Mouse (Mus musculus): ENCODE results near the gene Scn8a. TPM values are rescaled to one million over a fixed set of nuclear protein-coding genes. Genes with fewer than 3 reads are reported as not detected.
A peak's percentile ranks its signal among the peaks of the same experiment; 100 is the strongest.

Scn8a gene
- polyA plus RNA-seq, 1 experiment from 2014 or later = 0.63 TPM

DNA sequence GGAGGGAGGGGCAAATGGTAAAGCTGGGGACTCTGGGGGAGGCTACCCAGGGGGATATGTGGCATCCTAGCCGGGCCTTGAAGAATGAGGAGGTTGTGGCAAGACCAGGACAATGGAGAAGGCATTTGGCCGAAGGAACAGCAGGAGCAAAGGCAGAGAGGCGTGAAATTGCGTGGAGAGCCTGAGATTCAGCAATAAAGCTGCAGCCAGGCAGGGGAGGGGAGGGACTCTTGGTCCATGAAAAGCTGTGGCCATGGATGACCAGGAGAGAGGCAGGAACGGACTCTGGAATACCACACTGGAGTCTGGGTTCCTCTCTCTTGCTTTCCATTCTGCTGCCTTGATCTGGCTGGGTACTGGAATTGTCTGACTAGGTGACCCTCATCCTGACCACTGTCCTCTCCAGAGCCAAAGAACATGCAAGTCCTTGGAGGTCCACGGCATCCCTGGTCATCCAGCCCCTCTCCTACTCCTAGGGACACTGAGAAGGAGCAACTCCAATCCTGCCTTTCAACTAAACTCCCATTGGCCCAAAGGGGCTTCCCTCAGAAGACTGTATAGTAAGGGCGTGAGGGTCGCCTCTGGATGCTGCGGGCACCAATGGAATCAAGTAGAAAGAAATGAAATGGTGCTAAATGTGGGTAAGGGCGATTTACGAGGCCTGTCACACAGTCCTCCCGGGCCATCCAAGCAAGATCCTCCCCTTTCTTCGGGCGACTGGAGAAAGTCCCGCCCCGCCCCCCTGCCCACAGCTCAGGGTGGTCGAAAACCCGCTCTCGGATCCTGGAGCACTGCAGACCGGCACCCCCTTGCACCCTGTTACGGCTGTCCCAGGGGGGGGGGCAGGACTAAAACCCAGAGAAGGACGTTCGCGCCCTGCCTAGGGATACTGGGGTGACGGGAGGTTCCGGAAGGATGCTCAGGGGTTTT is 206.7 kb downstream of the Scn8a start:
- Histone ChIP-seq H3K27ac (ENCODE audit: low read depth) (no peak overlapping the region), H3K36me3 (replicated peaks; ENCODE audit: insufficient read depth, low read length) (no peaks in the 10 kb centered on the region), H3K9ac (replicated peaks) (no peak overlapping the region), H3K9me3 (ENCODE audit: low read length) (no peaks in the 10 kb centered on the region), H3K4me2 (ENCODE audit: low read depth, low read length) (peak overlapping the region; percentile 71), H3K4me3 (ENCODE audit: low read depth, low read length) (no peak overlapping the region), H3K4me1 (ENCODE audit: insufficient read depth) (0 out of 2 replicates have a peak, but pooled peaks cover 3% of the 10 kb centered on the region), H3K27me3 (ENCODE audit: insufficient read depth, low read length) (peaks cover 14% of the 10 kb centered on the region)
- no peak for TF ChIP-seq CTCF (IDR thresholded peaks at IDR 0.05; ENCODE audit: low read depth)
- TF ChIP-seq EP300 (IDR thresholded peaks at IDR 0.05; ENCODE audit: low read depth) = no peak
- ATAC-seq (no peak), DNase-seq (no peak)
- 23% methylated on average over 24 of the region's 26 CpGs for WGBS (ENCODE audit: insufficient replicate concordance)

DNA sequence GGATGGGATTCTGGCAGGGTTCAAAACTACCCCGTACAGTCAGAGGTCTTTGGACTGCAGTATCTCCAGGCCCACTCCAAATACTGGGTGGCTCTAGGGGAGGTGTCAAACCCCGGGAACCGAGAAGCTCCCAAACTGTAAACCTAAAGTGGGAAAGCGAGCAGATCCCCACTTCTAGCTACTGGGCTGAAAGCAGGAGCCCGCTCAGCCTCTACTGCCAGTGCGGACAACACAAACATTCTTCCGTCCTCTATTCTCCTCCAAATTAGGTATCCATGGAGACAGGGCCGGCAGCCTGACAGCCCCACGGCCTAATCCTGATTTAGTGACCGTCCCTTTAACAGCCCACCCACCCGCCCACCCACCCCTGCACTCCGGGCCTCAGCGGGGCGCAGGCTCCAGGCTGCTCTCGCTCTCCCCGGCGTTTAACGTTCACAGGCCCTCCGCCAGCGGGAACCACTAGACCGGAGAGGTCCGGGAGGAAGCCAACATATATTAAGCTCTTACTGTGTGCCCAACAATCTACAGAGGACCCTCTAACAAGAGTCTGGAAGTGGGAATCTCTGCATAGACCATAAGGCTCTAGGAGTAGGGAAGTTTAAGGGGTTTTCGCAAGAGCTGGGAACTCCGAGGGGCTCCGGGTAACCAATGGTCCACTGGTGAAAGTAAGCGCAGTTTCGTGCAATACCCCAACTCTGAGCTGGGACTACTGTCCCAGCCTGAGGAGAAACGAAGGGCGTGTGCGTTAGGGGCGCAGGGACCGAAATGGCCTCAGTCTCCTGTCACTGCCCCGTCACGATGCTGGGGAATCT is 207.5 kb downstream of the Scn8a start:
- no peaks in the 10 kb centered on the region for H3K36me3 ChIP-seq (replicated peaks; ENCODE audit: insufficient read depth, low read length)
- 0 out of 2 replicates have a peak, but pooled peaks cover 3% of the 10 kb centered on the region for H3K4me1 ChIP-seq (ENCODE audit: insufficient read depth)
- ATAC-seq (no peak), DNase-seq (no peak)
- WGBS (ENCODE audit: insufficient replicate concordance) = 5% methylated on average over 34 of the region's 34 CpGs
- H3K4me2 ChIP-seq (ENCODE audit: low read depth, low read length) = peak overlapping the region; percentile 71
- H3K4me3 ChIP-seq (ENCODE audit: low read depth, low read length) = peak overlapping the region; percentile 61
- peak overlapping the region; percentile 70 for H3K9ac ChIP-seq (replicated peaks)
- H3K9me3 ChIP-seq (ENCODE audit: low read length) = no peaks in the 10 kb centered on the region
- H3K27ac ChIP-seq (ENCODE audit: low read depth) = 0 out of 2 replicates have a peak overlapping the region, but pooled peaks have one; percentile 88
- peaks cover 14% of the 10 kb centered on the region for H3K27me3 ChIP-seq (ENCODE audit: insufficient read depth, low read length)
- TF ChIP-seq CTCF (IDR thresholded peaks at IDR 0.05; ENCODE audit: low read depth) = no peak

DNA sequence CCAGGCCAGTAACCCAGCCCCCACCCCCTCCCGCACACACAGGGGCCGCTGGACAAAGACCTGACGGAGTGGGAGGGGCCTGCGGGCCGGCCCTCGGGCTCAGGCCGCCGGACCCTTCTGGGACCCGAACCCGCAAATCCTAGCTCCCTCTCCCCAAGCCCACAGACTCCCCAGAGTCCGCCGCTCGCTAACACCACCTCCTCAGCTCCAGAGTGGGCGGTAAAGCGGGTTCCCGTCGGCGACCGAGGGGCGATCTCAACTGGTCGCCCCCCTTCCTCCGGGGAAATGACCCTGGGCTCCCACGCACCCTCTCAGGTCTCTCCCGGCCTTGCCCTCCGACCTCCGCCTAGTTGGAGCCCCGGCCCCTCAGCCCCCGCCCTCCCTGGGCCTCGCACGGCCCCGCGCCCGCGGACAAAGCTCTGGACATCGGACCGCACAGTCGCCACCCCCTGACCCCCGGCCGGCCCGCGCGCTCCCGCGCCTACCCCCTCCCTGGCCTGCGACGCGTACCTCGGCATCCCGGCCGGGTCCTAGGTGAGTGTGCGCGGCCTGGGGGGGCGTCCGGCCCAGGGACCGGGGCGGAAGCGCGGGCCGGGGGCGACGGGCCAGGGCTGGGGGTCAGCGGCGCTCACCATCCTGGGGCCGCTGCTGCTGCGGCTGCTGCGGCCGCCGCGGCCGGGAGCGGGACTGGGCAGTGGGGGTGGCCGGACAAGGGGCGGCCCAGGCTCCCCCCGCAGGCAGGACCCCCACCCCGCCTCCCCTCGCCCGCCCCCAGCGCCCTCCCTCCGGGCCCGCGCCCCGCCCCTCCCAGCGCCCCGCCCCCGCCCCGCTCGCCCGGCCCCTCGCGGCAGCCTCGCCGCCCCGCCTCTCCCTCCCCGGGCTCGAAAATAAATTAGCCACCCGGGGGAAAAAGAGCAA is 208.4 kb downstream of the Scn8a start, which contains the start of gene Fignl2:
Gene Fignl2, minus strand, starts transcription at position 755 of the 918 bp plus-strand sequence.
- Histone ChIP-seq H3K4me1 (ENCODE audit: insufficient read depth) (no peaks in the 10 kb centered on the region), H3K4me2 (ENCODE audit: low read depth, low read length) (peak within 1 kb of the TSS; percentile 71), H3K9ac (replicated peaks) (peak within 1 kb of the TSS; percentile 70), H3K9me3 (ENCODE audit: low read length) (no peaks in the 10 kb centered on the region), H3K27ac (ENCODE audit: low read depth) (peak within 1 kb of the TSS; percentile 88), H3K36me3 (replicated peaks; ENCODE audit: insufficient read depth, low read length) (no peaks in the 10 kb centered on the region), H3K27me3 (ENCODE audit: insufficient read depth, low read length) (peaks cover 14% of the 10 kb centered on the region), H3K4me3 (ENCODE audit: low read depth, low read length) (peak within 1 kb of the TSS; percentile 61)
- ATAC-seq (peak; percentile 68), DNase-seq (peak; percentile 51)
- TF ChIP-seq CTCF (IDR thresholded peaks at IDR 0.05; ENCODE audit: low read depth) (no peak), EP300 (IDR thresholded peaks at IDR 0.05; ENCODE audit: low read depth) (no peak)
- 1% methylated on average over 60 of the region's 96 CpGs for WGBS (ENCODE audit: insufficient replicate concordance)

DNA sequence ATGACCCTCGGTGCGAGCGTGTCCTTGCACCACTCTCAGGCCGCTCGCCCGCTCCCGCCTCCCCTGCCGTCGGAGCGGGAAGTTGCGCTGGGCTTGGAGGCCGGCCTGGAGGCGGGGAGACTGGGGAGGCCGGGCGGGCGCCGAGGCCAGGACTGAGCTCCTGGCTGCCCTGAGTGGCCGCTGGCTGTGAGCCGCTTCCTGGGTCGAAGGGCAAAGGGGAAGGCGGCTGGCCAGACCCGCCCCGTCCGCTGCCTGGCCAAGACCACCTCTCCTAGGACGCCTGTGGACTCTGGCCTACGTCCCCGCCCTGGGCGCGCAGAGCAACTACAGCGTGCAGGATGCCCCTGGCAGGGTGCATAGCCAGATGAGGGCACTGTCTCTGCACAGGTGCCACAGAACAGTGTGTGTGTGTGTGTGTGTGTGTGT is 209.1 kb downstream of the Scn8a start:
- ATAC-seq = peak; percentile 92

DNA sequence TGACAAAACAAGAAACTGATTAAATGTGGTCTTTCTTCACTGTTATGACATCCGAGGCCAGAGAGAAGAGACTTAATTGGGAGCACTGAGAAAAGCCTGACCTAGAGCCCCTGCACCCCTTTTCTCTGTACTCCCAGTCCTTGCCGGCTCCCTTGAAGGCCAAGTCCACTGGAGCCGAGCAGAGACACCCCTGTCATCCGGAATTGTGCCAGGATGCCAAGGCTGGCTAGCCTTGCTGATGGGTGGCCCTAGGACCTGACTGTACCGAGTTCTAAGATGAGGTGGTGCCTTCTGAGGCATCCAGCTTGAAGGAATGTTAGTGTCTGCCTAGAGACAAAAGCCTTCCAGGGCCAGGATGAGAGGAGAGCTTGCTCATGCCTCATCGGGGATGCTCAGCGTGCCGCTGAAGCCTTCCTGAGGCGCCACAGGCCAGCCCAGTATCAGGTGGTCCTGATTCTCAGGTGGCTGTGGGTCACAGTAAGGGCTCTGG is 210.4 kb downstream of the Scn8a start:
- H3K27ac ChIP-seq (ENCODE audit: low read depth) = no peak overlapping the region
- no peak for TF ChIP-seq CTCF (IDR thresholded peaks at IDR 0.05; ENCODE audit: low read depth)
- TF ChIP-seq EP300 (IDR thresholded peaks at IDR 0.05; ENCODE audit: low read depth) = no peak
- peaks cover 14% of the 10 kb centered on the region for H3K27me3 ChIP-seq (ENCODE audit: insufficient read depth, low read length)
- H3K9me3 ChIP-seq (ENCODE audit: low read length) = no peaks in the 10 kb centered on the region
- no peaks in the 10 kb centered on the region for H3K36me3 ChIP-seq (replicated peaks; ENCODE audit: insufficient read depth, low read length)
- 84% methylated on average over 9 of the region's 9 CpGs for WGBS (ENCODE audit: insufficient replicate concordance)
- H3K4me2 ChIP-seq (ENCODE audit: low read depth, low read length) = no peak overlapping the region
- no peak for ATAC-seq
- H3K4me3 ChIP-seq (ENCODE audit: low read depth, low read length) = no peak overlapping the region
- DNase-seq = no peak
- no peak overlapping the region for H3K9ac ChIP-seq (replicated peaks)
- H3K4me1 ChIP-seq (ENCODE audit: insufficient read depth) = no peaks in the 10 kb centered on the region

More for the DNA sequence above, 209.1 kb downstream of the Scn8a start:
- no peaks in the 10 kb centered on the region for H3K9me3 ChIP-seq (ENCODE audit: low read length)
- no peak for TF ChIP-seq EP300 (IDR thresholded peaks at IDR 0.05; ENCODE audit: low read depth)
- TF ChIP-seq CTCF (IDR thresholded peaks at IDR 0.05; ENCODE audit: low read depth) = peak; percentile 61
- peak overlapping the region; percentile 71 for H3K4me2 ChIP-seq (ENCODE audit: low read depth, low read length)
- no peaks in the 10 kb centered on the region for H3K36me3 ChIP-seq (replicated peaks; ENCODE audit: insufficient read depth, low read length)
- peak overlapping the region; percentile 70; the same call in 1 of the 2 replicates for H3K9ac ChIP-seq (replicated peaks)
- H3K4me3 ChIP-seq (ENCODE audit: low read depth, low read length) = peak overlapping the region; percentile 61
- H3K4me1 ChIP-seq (ENCODE audit: insufficient read depth) = no peaks in the 10 kb centered on the region
- DNase-seq = peak; percentile 85
- WGBS (ENCODE audit: insufficient replicate concordance) = 7% methylated on average over 23 of the region's 30 CpGs
- peak overlapping the region; percentile 88 for H3K27ac ChIP-seq (ENCODE audit: low read depth)
- H3K27me3 ChIP-seq (ENCODE audit: insufficient read depth, low read length) = peaks cover 14% of the 10 kb centered on the region
